Mouse (Mus musculus) neutrophil, adult 5-6 weeks (primary cell): ENCODE results near the gene Rbm31y. TPM values are rescaled to one million over a fixed set of nuclear protein-coding genes. Genes with fewer than 3 reads are reported as not detected.
"Not testable (repeated sequence)": the region's sequence is repeated elsewhere in the genome, so short reads cannot be mapped to it uniquely, and the experiment has no call there.

ENCODE experiments used
- ATAC-seq: fragments of 151-379, 151-347 bp; 2 replicates; pipeline ENCODE4 v1.8.0; 2017; ENCODE audit warnings: mild to moderate bottlenecking, moderate TSS enrichment; ENCODE audit not compliant: insufficient number of reproducible peaks, poor library complexity, low FRiP score, severe bottlenecking; ENCODE audit errors: extremely low read depth
- total RNA-seq: library from RNA; stranded (forward); fragments of 200-1000 nt; gene quantifications from 2 replicates; pipeline ENCODE4 v1.2.3, GENCODE M21; 2017

The Rbm31y gene
- total RNA-seq: not detected in 2 replicates

- ATAC-seq: not testable (repeated sequence)
These were observed at the start of gene Rbm31y for GRCm38 (mm10) chrY:17400461-17400860. Gene Rbm31y, plus strand, starts transcription at chrY:17400761.
